Mouse (Mus musculus): ENCODE results near the gene C1qbp.

- no peak for TF ChIP-seq CTCF (IDR thresholded peaks at IDR 0.05; ENCODE audit: insufficient read depth, low read length)
- no peak for TF ChIP-seq POLR2A (IDR thresholded peaks at IDR 0.05; ENCODE audit: borderline replicate concordance, extremely low read depth, low read depth, low read length)
Measured at GRCm38 (mm10) chr11:71028280-71028679, 45.5 kb upstream of the C1qbp start.
